Mouse (Mus musculus) forebrain, embryonic 15.5 days (tissue): ENCODE results near the gene Bmp6. TPM values are rescaled to one million over a fixed set of nuclear protein-coding genes. Genes with fewer than 3 reads are reported as not detected.

Source experiments
- ATAC-seq: fragments of 200-750 bp; cut with Nextera tagmentation; replicated peaks from 2 replicates; pipeline ENCODE4 v1.8.0; 2017; ENCODE audit warnings: mild to moderate bottlenecking, moderate TSS enrichment, moderate library complexity
- H3K27ac ChIP-seq: fragments of 300-500 bp; sonication (generic); replicated peaks from 2 replicates; pipeline ENCODE4 v1.5.1; 2015; ENCODE audit warnings: mild to moderate bottlenecking, inconsistent platforms
- H3K27me3 ChIP-seq: fragments of 300-500 bp; sonication (generic); 2 replicates; pipeline ENCODE4 v1.6.1; 2015; ENCODE audit warnings: inconsistent platforms
- H3K36me3 ChIP-seq: fragments of 300-500 bp; sonication (generic); 2 replicates; pipeline ENCODE4 v1.6.1; 2015; ENCODE audit warnings: mild to moderate bottlenecking, inconsistent platforms
- H3K4me1 ChIP-seq: fragments of 300-500 bp; sonication (generic); 2 replicates; pipeline ENCODE4 v1.6.1; 2015; ENCODE audit warnings: inconsistent platforms
- H3K4me2 ChIP-seq: fragments of 300-500 bp; sonication (generic); replicated peaks from 2 replicates; pipeline ENCODE4 v1.6.1; 2015; ENCODE audit warnings: mild to moderate bottlenecking, inconsistent platforms
- H3K4me3 ChIP-seq: fragments of 300-500 bp; sonication (generic); 2 replicates; pipeline ENCODE4 v1.5.1; 2015; ENCODE audit warnings: mild to moderate bottlenecking, inconsistent platforms
- H3K9ac ChIP-seq: fragments of 300-500 bp; sonication (generic); replicated peaks from 2 replicates; pipeline ENCODE4 v1.6.1; 2015; ENCODE audit warnings: mild to moderate bottlenecking, inconsistent platforms
- H3K9me3 ChIP-seq: fragments of 300-500 bp; sonication (generic); 2 replicates; pipeline ENCODE4 v1.6.1; 2016; ENCODE audit warnings: inconsistent platforms
- WGBS: fragments of 180-500 bp; shearing (Covaris S2); methylation state at CpG from one replicate; pipeline ENCODE4 v1.1.7; 2015; ENCODE audit warnings: mixed read lengths; 5-methylcytosine and 5-hydroxymethylcytosine counted together
- polyA plus RNA-seq: library from polyadenylated mRNA; unstranded; fragments of >200 nt; fragmentation: Nextera tagmentation; extraction: Ambion mirVana; gene quantifications from 2 replicates; pipeline ENCODE4 v1.2.1, GENCODE M21; 2015

Bmp6 gene
- polyA plus RNA-seq, 1 experiment from 2014 or later: 1.9 TPM

GRCm38 (mm10) chr13:38362751-38363150 lies 17.8 kb downstream of the Bmp6 start:
- Histone ChIP-seq H3K27me3 (no peaks in the 10 kb centered on the region), H3K36me3 (no peaks in the 10 kb centered on the region)
- 82% methylated on average over 4 of the region's 4 CpGs for WGBS

GRCm38 (mm10) chr13:38363869-38364268 lies 19.0 kb downstream of the Bmp6 start:
- Histone ChIP-seq H3K9ac (no peak overlapping the region), H3K36me3 (no peaks in the 10 kb centered on the region), H3K27ac (no peak overlapping the region), H3K4me3 (no peak overlapping the region), H3K4me2 (no peak overlapping the region), H3K27me3 (no peaks in the 10 kb centered on the region), H3K4me1 (no peaks in the 10 kb centered on the region), H3K9me3 (no peaks in the 10 kb centered on the region)
- ATAC-seq: no peak
- 89% methylated on average over 7 of the region's 7 CpGs for WGBS

More at GRCm38 (mm10) chr13:38362751-38363150, 17.8 kb downstream of the Bmp6 start:
- H3K9ac ChIP-seq: no peak overlapping the region
- no peak overlapping the region for H3K27ac ChIP-seq
- no peaks in the 10 kb centered on the region for H3K4me1 ChIP-seq
- no peak overlapping the region for H3K4me2 ChIP-seq
- H3K9me3 ChIP-seq: no peaks in the 10 kb centered on the region
- no peak for ATAC-seq
- H3K4me3 ChIP-seq: no peak overlapping the region

GRCm38 (mm10) chr13:38369624-38370023 lies 24.7 kb downstream of the Bmp6 start:
- Histone ChIP-seq H3K36me3 (no peaks in the 10 kb centered on the region), H3K9me3 (no peaks in the 10 kb centered on the region), H3K4me1 (no peaks in the 10 kb centered on the region), H3K27ac (no peak overlapping the region), H3K4me3 (no peak overlapping the region), H3K27me3 (no peaks in the 10 kb centered on the region), H3K9ac (no peak overlapping the region), H3K4me2 (no peak overlapping the region)
- ATAC-seq: no peak
- WGBS: 93% methylated on average over 5 of the region's 5 CpGs

- Histone ChIP-seq H3K36me3 (no peaks in the 10 kb centered on the region), H3K27me3 (no peaks in the 10 kb centered on the region), H3K4me2 (no peak overlapping the region), H3K4me3 (no peak overlapping the region), H3K27ac (no peak overlapping the region), H3K4me1 (no peaks in the 10 kb centered on the region), H3K9me3 (no peaks in the 10 kb centered on the region), H3K9ac (no peak overlapping the region)
- no peak for ATAC-seq
- 76% methylated on average over 6 of the region's 6 CpGs for WGBS
These were observed 31.2 kb downstream of the Bmp6 start for GRCm38 (mm10) chr13:38376071-38376470.

GRCm38 (mm10) chr13:38377355-38377754 lies 32.4 kb downstream of the Bmp6 start:
- no peaks in the 10 kb centered on the region for H3K9me3 ChIP-seq
- H3K36me3 ChIP-seq: no peaks in the 10 kb centered on the region
- no peaks in the 10 kb centered on the region for H3K4me1 ChIP-seq
- H3K9ac ChIP-seq: no peak overlapping the region
- H3K4me3 ChIP-seq: no peak overlapping the region
- no peaks in the 10 kb centered on the region for H3K27me3 ChIP-seq
- WGBS: 81% methylated on average over 9 of the region's 9 CpGs
- no peak for ATAC-seq
- H3K27ac ChIP-seq: no peak overlapping the region
- H3K4me2 ChIP-seq: no peak overlapping the region

GRCm38 (mm10) chr13:38379806-38380205 lies 34.9 kb downstream of the Bmp6 start:
- H3K9ac ChIP-seq: no peak overlapping the region
- H3K27me3 ChIP-seq: no peaks in the 10 kb centered on the region
- no peak overlapping the region for H3K4me3 ChIP-seq
- no peak for ATAC-seq
- 97% methylated on average over 5 of the region's 5 CpGs for WGBS
- H3K9me3 ChIP-seq: no peaks in the 10 kb centered on the region
- no peak overlapping the region for H3K27ac ChIP-seq
- H3K4me1 ChIP-seq: no peaks in the 10 kb centered on the region
- H3K4me2 ChIP-seq: no peak overlapping the region
- H3K36me3 ChIP-seq: no peaks in the 10 kb centered on the region

- H3K9ac ChIP-seq: no peak overlapping the region
- WGBS: 73% methylated on average over 3 of the region's 3 CpGs
- H3K4me1 ChIP-seq: no peaks in the 10 kb centered on the region
- no peak overlapping the region for H3K4me2 ChIP-seq
- H3K4me3 ChIP-seq: no peak overlapping the region
- ATAC-seq: no peak
- no peak overlapping the region for H3K27ac ChIP-seq
- H3K27me3 ChIP-seq: no peaks in the 10 kb centered on the region
- no peaks in the 10 kb centered on the region for H3K9me3 ChIP-seq
- no peaks in the 10 kb centered on the region for H3K36me3 ChIP-seq
These were observed 41.2 kb downstream of the Bmp6 start for GRCm38 (mm10) chr13:38386035-38386559.

- Histone ChIP-seq H3K9me3 (no peaks in the 10 kb centered on the region), H3K4me1 (no peaks in the 10 kb centered on the region), H3K36me3 (no peaks in the 10 kb centered on the region), H3K9ac (no peak overlapping the region), H3K4me2 (no peak overlapping the region), H3K27ac (no peak overlapping the region), H3K4me3 (no peak overlapping the region), H3K27me3 (no peaks in the 10 kb centered on the region)
- WGBS: 91% methylated on average over 4 of the region's 4 CpGs
- ATAC-seq: no peak
These were observed 42.6 kb downstream of the Bmp6 start for GRCm38 (mm10) chr13:38387453-38388040.

GRCm38 (mm10) chr13:38393444-38393843 lies 48.5 kb downstream of the Bmp6 start:
- no peaks in the 10 kb centered on the region for H3K27me3 ChIP-seq
- no peaks in the 10 kb centered on the region for H3K36me3 ChIP-seq
- H3K4me3 ChIP-seq: no peak overlapping the region
- H3K27ac ChIP-seq: no peak overlapping the region
- H3K4me2 ChIP-seq: no peak overlapping the region
- no peaks in the 10 kb centered on the region for H3K4me1 ChIP-seq
- H3K9me3 ChIP-seq: no peaks in the 10 kb centered on the region
- 78% methylated on average over 5 of the region's 5 CpGs for WGBS
- no peak overlapping the region for H3K9ac ChIP-seq
- ATAC-seq: no peak

GRCm38 (mm10) chr13:38395026-38395425 lies 50.1 kb downstream of the Bmp6 start:
- Histone ChIP-seq H3K4me3 (no peak overlapping the region), H3K9ac (no peak overlapping the region), H3K36me3 (no peaks in the 10 kb centered on the region), H3K9me3 (no peaks in the 10 kb centered on the region), H3K4me2 (no peak overlapping the region), H3K27me3 (no peaks in the 10 kb centered on the region), H3K27ac (no peak overlapping the region), H3K4me1 (no peaks in the 10 kb centered on the region)
- no peak for ATAC-seq
- 94% methylated on average over 4 of the region's 4 CpGs for WGBS

- no peaks in the 10 kb centered on the region for H3K27me3 ChIP-seq
- no peak overlapping the region for H3K4me2 ChIP-seq
- no peaks in the 10 kb centered on the region for H3K9me3 ChIP-seq
- H3K9ac ChIP-seq: no peak overlapping the region
- ATAC-seq: no peak
- no peak overlapping the region for H3K27ac ChIP-seq
- WGBS: 85% methylated on average over 7 of the region's 7 CpGs
- H3K36me3 ChIP-seq: no peaks in the 10 kb centered on the region
- H3K4me3 ChIP-seq: no peak overlapping the region
- no peaks in the 10 kb centered on the region for H3K4me1 ChIP-seq
These were observed 52.2 kb downstream of the Bmp6 start for GRCm38 (mm10) chr13:38397007-38397545.

GRCm38 (mm10) chr13:38398658-38399057 lies 53.8 kb downstream of the Bmp6 start:
- Histone ChIP-seq H3K4me2 (no peak overlapping the region), H3K4me3 (no peak overlapping the region), H3K36me3 (no peaks in the 10 kb centered on the region), H3K9me3 (no peaks in the 10 kb centered on the region), H3K4me1 (no peaks in the 10 kb centered on the region), H3K27ac (no peak overlapping the region), H3K9ac (no peak overlapping the region), H3K27me3 (no peaks in the 10 kb centered on the region)
- WGBS: 93% methylated on average over 6 of the region's 6 CpGs
- no peak for ATAC-seq

GRCm38 (mm10) chr13:38400662-38401061 lies 55.8 kb downstream of the Bmp6 start:
- WGBS: 78% methylated on average over 8 of the region's 8 CpGs
- ATAC-seq: no peak
- Histone ChIP-seq H3K4me2 (no peak overlapping the region), H3K9ac (no peak overlapping the region), H3K36me3 (no peaks in the 10 kb centered on the region), H3K27ac (no peak overlapping the region), H3K4me3 (no peak overlapping the region), H3K27me3 (no peaks in the 10 kb centered on the region), H3K9me3 (no peaks in the 10 kb centered on the region), H3K4me1 (no peaks in the 10 kb centered on the region)
